ENCODE assay signal across 24 mouse cellular contexts in genomic region chr4:86325411-86325810, GRCm38 (mm10).
DNase-seq lines count a peak whose midpoint lies in the region; ATAC-seq and TF ChIP-seq lines count a peak whose summit lies in the region.
"Had no signal": no experiment of that assay in that cellular context is flagged by ENCODE, and none has a peak within 500 bp of the region (broad histone marks: within the 10 kb centered on the region; RNA-seq: fewer than 3 reads in every experiment).

No protein-coding gene starts in this region.

- no peak overlapping the region for H3K4me2 ChIP-seq in intestine, embryonic 14.5 days (ENCODE audit: low read length)
- H3K4me2 ChIP-seq in intestine, embryonic 15.5 days (replicated peaks) = no peak overlapping the region
- H3K4me2 ChIP-seq in stomach, embryonic 14.5 days (replicated peaks; ENCODE audit: low read depth, low read length) = no peak overlapping the region
- no peak overlapping the region for H3K4me2 ChIP-seq in stomach, postnatal 0 days (replicated peaks; ENCODE audit: low read depth)
- H3K4me2 ChIP-seq: hindbrain, embryonic 13.5 days; midbrain, embryonic 12.5 days; neural tube, embryonic 15.5 days had no signal

- no peak for TF ChIP-seq EP300 in stomach, postnatal 0 days (optimal IDR thresholded peaks at IDR 0.05)

- DNase-seq in cerebellum, postnatal 10 days = no peak
- DNase-seq in heart, embryonic 10.5 days (ENCODE audit: low spot score) = no peak
- no peak for DNase-seq in heart, postnatal 36 days
- DNase-seq in intestine, embryonic 14.5 days (ENCODE audit: low spot score) = no peak
- no peak for DNase-seq in stomach, postnatal 0 days (ENCODE audit: low spot score)
- DNase-seq: adrenal gland, adult 8-10 months; cerebellum, adult 11 months; cerebellum, postnatal 36 days; gastrocnemius, postnatal 25 days; kidney, postnatal 36 days; layer of hippocampus, adult 9-11 months; left cerebral cortex, postnatal 4 days; liver; thymus, adult 2 months had no signal

- no peak overlapping the region for H3K9ac ChIP-seq in intestine, embryonic 14.5 days (ENCODE audit: low read length)
- no peak overlapping the region for H3K9ac ChIP-seq in intestine, embryonic 15.5 days
- no peak overlapping the region for H3K9ac ChIP-seq in stomach, embryonic 14.5 days (replicated peaks; ENCODE audit: low read depth, low read length)
- no peak overlapping the region for H3K9ac ChIP-seq in stomach, postnatal 0 days (ENCODE audit: low read length)
- H3K9ac ChIP-seq: hindbrain, embryonic 13.5 days; midbrain, embryonic 12.5 days; neural tube, embryonic 15.5 days had no signal

- H3K4me3 ChIP-seq in heart, embryonic 10.5 days = no peak overlapping the region
- H3K4me3 ChIP-seq in intestine, embryonic 14.5 days (ENCODE audit: low read depth, low read length) = no peak overlapping the region
- H3K4me3 ChIP-seq in intestine, embryonic 15.5 days (replicated peaks) = no peak overlapping the region
- H3K4me3 ChIP-seq in stomach, embryonic 14.5 days (ENCODE audit: low read depth, low read length) = no peak overlapping the region
- H3K4me3 ChIP-seq in stomach, postnatal 0 days (ENCODE audit: low read depth, low read length) = no peak overlapping the region
- H3K4me3 ChIP-seq: hindbrain, embryonic 13.5 days; left cerebral cortex, adult 2 months; midbrain, embryonic 12.5 days; neural tube, embryonic 15.5 days had no signal

- no peaks in the 10 kb centered on the region for H3K27me3 ChIP-seq in heart, embryonic 10.5 days (ENCODE audit: insufficient read depth, poor library complexity, severe bottlenecking)
- H3K27me3 ChIP-seq in intestine, embryonic 14.5 days (replicated peaks; ENCODE audit: control insufficient read depth, insufficient read depth, low read length) = no peaks in the 10 kb centered on the region
- no peaks in the 10 kb centered on the region for H3K27me3 ChIP-seq in intestine, embryonic 15.5 days (replicated peaks)
- no peaks in the 10 kb centered on the region for H3K27me3 ChIP-seq in stomach, embryonic 14.5 days (ENCODE audit: control insufficient read depth, insufficient read depth, low read length)
- H3K27me3 ChIP-seq in stomach, postnatal 0 days (ENCODE audit: control insufficient read depth, insufficient read depth, low read length) = no peaks in the 10 kb centered on the region
- H3K27me3 ChIP-seq: hindbrain, embryonic 13.5 days; midbrain, embryonic 12.5 days; neural tube, embryonic 15.5 days; Patski had no signal

- no peaks in the 10 kb centered on the region for H3K36me3 ChIP-seq in heart, embryonic 10.5 days
- no peaks in the 10 kb centered on the region for H3K36me3 ChIP-seq in intestine, embryonic 14.5 days (ENCODE audit: control insufficient read depth, insufficient read depth, low read length)
- no peaks in the 10 kb centered on the region for H3K36me3 ChIP-seq in intestine, embryonic 15.5 days
- H3K36me3 ChIP-seq in stomach, embryonic 14.5 days (ENCODE audit: control insufficient read depth, insufficient read depth, low read length) = no peaks in the 10 kb centered on the region
- H3K36me3 ChIP-seq in stomach, postnatal 0 days (ENCODE audit: control insufficient read depth, insufficient read depth, low read length) = no peaks in the 10 kb centered on the region
- H3K36me3 ChIP-seq: hindbrain, embryonic 13.5 days; midbrain, embryonic 12.5 days; neural tube, embryonic 15.5 days had no signal

- 0 out of 2 replicates have a peak, but pooled peaks have one; percentile 42 for ATAC-seq in cerebellum, adult (ENCODE audit: insufficient number of reproducible peaks, low FRiP score, low TSS enrichment)
- ATAC-seq in intestine, embryonic 14.5 days (replicated peaks; ENCODE audit: low FRiP score, low TSS enrichment, low read depth) = no peak
- ATAC-seq in intestine, embryonic 15.5 days = no peak
- no peak for ATAC-seq in stomach, embryonic 14.5 days (ENCODE audit: insufficient number of reproducible peaks, insufficient read depth, low FRiP score, low read depth)
- no peak for ATAC-seq in stomach, postnatal 0 days (ENCODE audit: low FRiP score, low TSS enrichment)
- ATAC-seq: intestine, embryonic 16.5 days; Patski had no signal

- no peak for TF ChIP-seq CTCF in stomach, postnatal 0 days (IDR thresholded peaks at IDR 0.05; ENCODE audit: low read depth)

- 58% methylated on average over 2 of the region's 2 CpGs for WGBS in heart, embryonic 10.5 days
- 17% methylated on average over 2 of the region's 2 CpGs for WGBS in intestine, embryonic 14.5 days
- WGBS in intestine, embryonic 15.5 days = 30% methylated on average over 2 of the region's 2 CpGs
- 16% methylated on average over 2 of the region's 2 CpGs for WGBS in stomach, embryonic 14.5 days
- 15% methylated on average over 2 of the region's 2 CpGs for WGBS in stomach, postnatal 0 days

- intact Hi-C loops in heart, postnatal 36 days (cut with DNase I) = no loop called here

- H3K27ac ChIP-seq in heart, embryonic 10.5 days = 0 out of 2 replicates have a peak overlapping the region, but pooled peaks have one; percentile 56
- peak overlapping the region; percentile 64 for H3K27ac ChIP-seq in intestine, embryonic 14.5 days (ENCODE audit: low read depth)
- H3K27ac ChIP-seq in intestine, embryonic 15.5 days = no peak overlapping the region
- H3K27ac ChIP-seq in stomach, embryonic 14.5 days (ENCODE audit: low read length) = peak overlapping the region; percentile 71; the same call in 1 of the 2 replicates
- H3K27ac ChIP-seq in stomach, postnatal 0 days (replicated peaks) = no peak overlapping the region
- H3K27ac ChIP-seq: hindbrain, embryonic 13.5 days; left cerebral cortex, adult 2 months; macrophage; midbrain, embryonic 12.5 days; neural tube, embryonic 15.5 days had no signal

- peaks cover 16% of the 10 kb centered on the region for H3K4me1 ChIP-seq in heart, embryonic 10.5 days
- peaks cover 20% of the 10 kb centered on the region for H3K4me1 ChIP-seq in intestine, embryonic 14.5 days (replicated peaks; ENCODE audit: control insufficient read depth, insufficient read depth, low read length)
- H3K4me1 ChIP-seq in intestine, embryonic 15.5 days (replicated peaks) = no peaks in the 10 kb centered on the region
- peaks cover 9% of the 10 kb centered on the region for H3K4me1 ChIP-seq in stomach, embryonic 14.5 days (ENCODE audit: control insufficient read depth, insufficient read depth, low read length)
- H3K4me1 ChIP-seq in stomach, postnatal 0 days (replicated peaks; ENCODE audit: control insufficient read depth, insufficient read depth) = no peaks in the 10 kb centered on the region
- H3K4me1 ChIP-seq: midbrain, embryonic 12.5 days; neural tube, embryonic 15.5 days had no signal

- H3K9me3 ChIP-seq in heart, embryonic 10.5 days = no peaks in the 10 kb centered on the region
- no peaks in the 10 kb centered on the region; the same call in 1 of the 2 replicates for H3K9me3 ChIP-seq in intestine, embryonic 14.5 days (ENCODE audit: control insufficient read depth, low read length)
- H3K9me3 ChIP-seq in intestine, embryonic 15.5 days = no peaks in the 10 kb centered on the region
- H3K9me3 ChIP-seq in stomach, embryonic 14.5 days (ENCODE audit: control insufficient read depth, low read depth, low read length) = no peaks in the 10 kb centered on the region
- no peaks in the 10 kb centered on the region for H3K9me3 ChIP-seq in stomach, postnatal 0 days (ENCODE audit: control insufficient read depth, low read length)
- H3K9me3 ChIP-seq: hindbrain, embryonic 13.5 days; midbrain, embryonic 12.5 days; neural tube, embryonic 15.5 days had no signal

Comparison
In these comparisons a context has a peak if more than half of its experiments do, and no peak if none do; other contexts are left out.
1. H3K27ac ChIP-seq: peak in heart, embryonic 10.5 days (single experiment), intestine, embryonic 14.5 days (single experiment) and stomach, embryonic 14.5 days (single experiment); none in intestine, embryonic 15.5 days (single experiment) and stomach, postnatal 0 days (single experiment).